Mouse (Mus musculus) stomach, embryonic 15.5 days (tissue): ENCODE data around the gene Med12. TPM values are rescaled to one million over a fixed set of nuclear protein-coding genes. Genes with fewer than 3 reads are reported as not detected.

ENCODE experiments used
- ATAC-seq: fragments of 200-750 bp; cut with Nextera tagmentation; 2 replicates; pipeline ENCODE4 v1.8.0; 2017; ENCODE audit warnings: low read depth, moderate number of reproducible peaks, moderate TSS enrichment; ENCODE audit not compliant: insufficient read depth, low FRiP score
- H3K27ac ChIP-seq: fragments of 300-500 bp; sonication (generic); 2 replicates; pipeline ENCODE4 v1.5.1; 2015; ENCODE audit warnings: mild to moderate bottlenecking, inconsistent platforms
- H3K27me3 ChIP-seq: fragments of 300-500 bp; sonication (generic); replicated peaks from 2 replicates; pipeline ENCODE4 v1.6.1; 2015; ENCODE audit warnings: inconsistent platforms
- H3K36me3 ChIP-seq: fragments of 300-500 bp; sonication (generic); 2 replicates; pipeline ENCODE4 v1.6.1; 2015; ENCODE audit warnings: inconsistent platforms
- H3K4me1 ChIP-seq: fragments of 300-500 bp; sonication (generic); 2 replicates; pipeline ENCODE4 v1.6.1; 2015; ENCODE audit warnings: inconsistent platforms
- H3K4me2 ChIP-seq: fragments of 300-500 bp; sonication (generic); 2 replicates; pipeline ENCODE4 v1.6.1; 2015; ENCODE audit warnings: mild to moderate bottlenecking, inconsistent platforms
- H3K4me3 ChIP-seq: fragments of 300-500 bp; sonication (generic); replicated peaks from 2 replicates; pipeline ENCODE4 v1.5.1; 2015; ENCODE audit warnings: inconsistent platforms
- H3K9ac ChIP-seq: fragments of 300-500 bp; sonication (generic); 2 replicates; pipeline ENCODE4 v1.6.1; 2015; ENCODE audit warnings: inconsistent platforms
- H3K9me3 ChIP-seq: fragments of 300-500 bp; sonication (generic); 2 replicates; pipeline ENCODE4 v1.6.1; 2016; ENCODE audit warnings: inconsistent platforms
- WGBS: fragments of 180-500 bp; shearing (Covaris S2); methylation state at CpG from one replicate; pipeline ENCODE4 v1.1.7; 2015; 5-methylcytosine and 5-hydroxymethylcytosine counted together
- polyA plus RNA-seq: library from polyadenylated mRNA; unstranded; fragments of >200 nt; fragmentation: Nextera tagmentation; extraction: Ambion mirVana; gene quantifications from 2 replicates; pipeline ENCODE4 v1.2.1, GENCODE M21; 2015

Med12 gene
- 23.7 and 29.6 TPM in 2 replicates for polyA plus RNA-seq

- peak within 1 kb of the TSS; percentile 47 for H3K4me3 ChIP-seq
- no peaks in the 10 kb centered on the region for H3K4me1 ChIP-seq
- peak within 1 kb of the TSS; percentile 48 for H3K4me2 ChIP-seq
- H3K9ac ChIP-seq: peak within 1 kb of the TSS; percentile 38; the same call in 1 of the 2 replicates
- no peaks in the 10 kb centered on the region for H3K9me3 ChIP-seq
- ATAC-seq: peak; percentile 98
- 20% methylated on average over 54 of the region's 54 CpGs for WGBS
- no peaks in the 10 kb centered on the region for H3K27me3 ChIP-seq
- peaks cover 4% of the 10 kb centered on the region; the same call in 1 of the 2 replicates for H3K36me3 ChIP-seq
- H3K27ac ChIP-seq: peak within 1 kb of the TSS; percentile 69
These were observed at the start of gene Med12 for GRCm38 (mm10) chrX:101273875-101274738. TSS of gene Med12 (plus strand) at chrX:101274030.

- WGBS: 13% methylated on average over 1 of the region's 1 CpGs
- ATAC-seq: no peak
- no peak overlapping the region for H3K4me2 ChIP-seq
These were observed 28.8 kb upstream of the Med12 start for GRCm38 (mm10) chrX:101245011-101245410.

GRCm38 (mm10) chrX:101253952-101254729 is 19.7 kb upstream of the Med12 start, which contains the start of gene Foxo4:
TSS of gene Foxo4 (plus strand) at chrX:101254528.
- no peaks in the 10 kb centered on the region for H3K36me3 ChIP-seq
- peak within 1 kb of the TSS; percentile 54 for H3K4me3 ChIP-seq
- peak within 1 kb of the TSS; percentile 63 for H3K27ac ChIP-seq
- WGBS: 17% methylated on average over 47 of the region's 47 CpGs
- peak within 1 kb of the TSS; percentile 48 for H3K9ac ChIP-seq
- H3K4me2 ChIP-seq: peak within 1 kb of the TSS; percentile 71
- no peaks in the 10 kb centered on the region for H3K4me1 ChIP-seq
- no peaks in the 10 kb centered on the region for H3K27me3 ChIP-seq
- no peaks in the 10 kb centered on the region for H3K9me3 ChIP-seq
- ATAC-seq: peak; percentile 94

More at GRCm38 (mm10) chrX:101245011-101245410, 28.8 kb upstream of the Med12 start:
- Histone ChIP-seq H3K9me3 (no peaks in the 10 kb centered on the region), H3K27me3 (no peaks in the 10 kb centered on the region; the same call in 1 of the 2 replicates), H3K36me3 (no peaks in the 10 kb centered on the region), H3K27ac (no peak overlapping the region), H3K4me3 (no peak overlapping the region), H3K9ac (no peak overlapping the region), H3K4me1 (no peaks in the 10 kb centered on the region)

- ATAC-seq: peak; percentile 5
- 10% methylated on average over 26 of the region's 26 CpGs for WGBS
These were observed 19.1 kb upstream of the Med12 start for GRCm38 (mm10) chrX:101254740-101255139.

GRCm38 (mm10) chrX:101256603-101257002 is 17.2 kb upstream of the Med12 start:
- H3K4me3 ChIP-seq: no peak overlapping the region
- no peak overlapping the region for H3K9ac ChIP-seq
- no peak for ATAC-seq
- H3K9me3 ChIP-seq: no peaks in the 10 kb centered on the region
- no peak overlapping the region for H3K27ac ChIP-seq
- WGBS: 79% methylated on average over 13 of the region's 13 CpGs
- H3K4me1 ChIP-seq: 0 out of 2 replicates have a peak, but pooled peaks cover 3% of the 10 kb centered on the region
- H3K36me3 ChIP-seq: no peaks in the 10 kb centered on the region
- H3K4me2 ChIP-seq: peak overlapping the region; percentile 71
- H3K27me3 ChIP-seq: no peaks in the 10 kb centered on the region

More at GRCm38 (mm10) chrX:101254740-101255139, 19.1 kb upstream of the Med12 start:
- Histone ChIP-seq H3K9me3 (no peaks in the 10 kb centered on the region), H3K4me3 (peak overlapping the region; percentile 54), H3K4me1 (no peaks in the 10 kb centered on the region), H3K4me2 (peak overlapping the region; percentile 71), H3K27ac (peak overlapping the region; percentile 63), H3K9ac (peak overlapping the region; percentile 48), H3K27me3 (no peaks in the 10 kb centered on the region), H3K36me3 (no peaks in the 10 kb centered on the region)

- 27% methylated on average over 13 of the region's 13 CpGs for WGBS
- Histone ChIP-seq H3K27me3 (no peaks in the 10 kb centered on the region), H3K36me3 (no peaks in the 10 kb centered on the region), H3K4me3 (no peak overlapping the region), H3K4me2 (no peak overlapping the region), H3K4me1 (0 out of 2 replicates have a peak, but pooled peaks cover 3% of the 10 kb centered on the region), H3K9ac (no peak overlapping the region), H3K27ac (peak overlapping the region; percentile 63), H3K9me3 (no peaks in the 10 kb centered on the region)
- peak; percentile 70 for ATAC-seq
These were observed 13.1 kb upstream of the Med12 start for GRCm38 (mm10) chrX:101260441-101261325.

- Histone ChIP-seq H3K9me3 (no peaks in the 10 kb centered on the region), H3K9ac (no peak within 1 kb of the TSS), H3K4me3 (no peak within 1 kb of the TSS), H3K27ac (no peak within 1 kb of the TSS), H3K4me1 (0 out of 2 replicates have a peak, but pooled peaks cover 3% of the 10 kb centered on the region), H3K36me3 (no peaks in the 10 kb centered on the region), H3K27me3 (no peaks in the 10 kb centered on the region), H3K4me2 (no peak within 1 kb of the TSS)
- ATAC-seq: no peak
- WGBS: 69% methylated on average over 1 of the region's 1 CpGs
These were observed 9.9 kb upstream of the Med12 start, which contains the start of gene Gm614 for GRCm38 (mm10) chrX:101263892-101264291. TSS of gene Gm614 (minus strand) at chrX:101263992.

- H3K27me3 ChIP-seq: no peaks in the 10 kb centered on the region
- 88% methylated on average over 6 of the region's 6 CpGs for WGBS
- H3K9ac ChIP-seq: no peak overlapping the region
- no peak overlapping the region for H3K27ac ChIP-seq
- no peaks in the 10 kb centered on the region for H3K4me1 ChIP-seq
- ATAC-seq: no peak
- H3K4me3 ChIP-seq: no peak overlapping the region
- H3K36me3 ChIP-seq: no peaks in the 10 kb centered on the region
- H3K4me2 ChIP-seq: no peak overlapping the region
- no peaks in the 10 kb centered on the region for H3K9me3 ChIP-seq
These were observed 7.2 kb upstream of the Med12 start for GRCm38 (mm10) chrX:101266631-101267030.

- no peak for ATAC-seq
- 48% methylated on average over 5 of the region's 5 CpGs for WGBS
- H3K4me3 ChIP-seq: no peak within 1 kb of the TSS
- H3K27ac ChIP-seq: no peak within 1 kb of the TSS
- no peaks in the 10 kb centered on the region for H3K27me3 ChIP-seq
- H3K4me1 ChIP-seq: no peaks in the 10 kb centered on the region
- H3K36me3 ChIP-seq: no peaks in the 10 kb centered on the region
- H3K9ac ChIP-seq: no peak within 1 kb of the TSS
- H3K9me3 ChIP-seq: no peaks in the 10 kb centered on the region
- no peak within 1 kb of the TSS for H3K4me2 ChIP-seq
These were observed 5.6 kb upstream of the Med12 start, which contains the start of gene Il2rg for GRCm38 (mm10) chrX:101268025-101268754. TSS of gene Il2rg (minus strand) at chrX:101268255.

GRCm38 (mm10) chrX:101268755-101269124 is 5.1 kb upstream of the Med12 start, which contains the start of gene Gm20489:
TSS of gene Gm20489 (minus strand) at chrX:101269023.
- Histone ChIP-seq H3K4me3 (no peak within 1 kb of the TSS), H3K9ac (no peak within 1 kb of the TSS), H3K4me2 (no peak within 1 kb of the TSS), H3K36me3 (no peaks in the 10 kb centered on the region), H3K27ac (no peak within 1 kb of the TSS), H3K9me3 (no peaks in the 10 kb centered on the region), H3K27me3 (no peaks in the 10 kb centered on the region), H3K4me1 (no peaks in the 10 kb centered on the region)
- ATAC-seq: no peak
- 46% methylated on average over 3 of the region's 3 CpGs for WGBS
